Mouse (Mus musculus) kidney, embryonic 16.5 days (tissue): ENCODE results near the gene Irgm2. TPM values are rescaled to one million over a fixed set of nuclear protein-coding genes. Genes with fewer than 3 reads are reported as not detected.
"Not testable (repeated sequence)": the region's sequence is repeated elsewhere in the genome, so short reads cannot be mapped to it uniquely, and the experiment has no call there.

Experiments used
- ATAC-seq: fragments of 200-750 bp; cut with Nextera tagmentation; 2 replicates; pipeline ENCODE4 v1.8.0; 2017; ENCODE audit warnings: moderate TSS enrichment; ENCODE audit not compliant: low FRiP score, low TSS enrichment
- H3K27ac ChIP-seq: fragments of 300-500 bp; sonication (generic); 2 replicates; pipeline ENCODE4 v1.5.1; 2014; ENCODE audit warnings: low read length
- H3K27me3 ChIP-seq: fragments of 300-500 bp; sonication (generic); 2 replicates; pipeline ENCODE4 v1.6.1; 2014; ENCODE audit warnings: low read length, control low read depth, mixed read lengths; ENCODE audit not compliant: insufficient read depth
- H3K36me3 ChIP-seq: fragments of 300-500 bp; sonication (generic); 2 replicates; pipeline ENCODE4 v1.6.1; 2014; ENCODE audit warnings: low read length, control low read depth, mixed read lengths; ENCODE audit not compliant: insufficient read depth
- H3K4me1 ChIP-seq: fragments of 300-500 bp; sonication (generic); 2 replicates; pipeline ENCODE4 v1.6.1; 2014; ENCODE audit warnings: low read length, control low read depth, mixed read lengths; ENCODE audit not compliant: insufficient read depth
- H3K4me2 ChIP-seq: fragments of 300-500 bp; sonication (generic); replicated peaks from 2 replicates; pipeline ENCODE4 v1.6.1; 2014; ENCODE audit warnings: low read depth, low read length
- H3K4me3 ChIP-seq: fragments of 300-500 bp; sonication (generic); 2 replicates; pipeline ENCODE4 v1.5.1; 2014; ENCODE audit warnings: mild to moderate bottlenecking, low read length
- H3K9ac ChIP-seq: fragments of 300-500 bp; sonication (generic); replicated peaks from 2 replicates; pipeline ENCODE4 v1.6.1; 2014; ENCODE audit warnings: low read length
- H3K9me3 ChIP-seq: fragments of 300-500 bp; sonication (generic); 2 replicates; pipeline ENCODE4 v1.6.1; 2016; ENCODE audit warnings: low read length, control low read depth
- WGBS: fragments of 180-500 bp; shearing (Covaris S2); extraction: QIAGEN DNeasy Blood & Tissue Kit; methylation state at CpG from one replicate; pipeline ENCODE4 v1.1.7; 2014; 5-methylcytosine and 5-hydroxymethylcytosine counted together
- polyA plus RNA-seq: library from polyadenylated mRNA; unstranded; fragments of >200 nt; fragmentation: Nextera tagmentation; extraction: Ambion mirVana; gene quantifications from 2 replicates; pipeline ENCODE4 v1.2.1, GENCODE M21; 2015

Gene Irgm2
- polyA plus RNA-seq = 2.6 and 2.7 TPM in 2 replicates

DNA sequence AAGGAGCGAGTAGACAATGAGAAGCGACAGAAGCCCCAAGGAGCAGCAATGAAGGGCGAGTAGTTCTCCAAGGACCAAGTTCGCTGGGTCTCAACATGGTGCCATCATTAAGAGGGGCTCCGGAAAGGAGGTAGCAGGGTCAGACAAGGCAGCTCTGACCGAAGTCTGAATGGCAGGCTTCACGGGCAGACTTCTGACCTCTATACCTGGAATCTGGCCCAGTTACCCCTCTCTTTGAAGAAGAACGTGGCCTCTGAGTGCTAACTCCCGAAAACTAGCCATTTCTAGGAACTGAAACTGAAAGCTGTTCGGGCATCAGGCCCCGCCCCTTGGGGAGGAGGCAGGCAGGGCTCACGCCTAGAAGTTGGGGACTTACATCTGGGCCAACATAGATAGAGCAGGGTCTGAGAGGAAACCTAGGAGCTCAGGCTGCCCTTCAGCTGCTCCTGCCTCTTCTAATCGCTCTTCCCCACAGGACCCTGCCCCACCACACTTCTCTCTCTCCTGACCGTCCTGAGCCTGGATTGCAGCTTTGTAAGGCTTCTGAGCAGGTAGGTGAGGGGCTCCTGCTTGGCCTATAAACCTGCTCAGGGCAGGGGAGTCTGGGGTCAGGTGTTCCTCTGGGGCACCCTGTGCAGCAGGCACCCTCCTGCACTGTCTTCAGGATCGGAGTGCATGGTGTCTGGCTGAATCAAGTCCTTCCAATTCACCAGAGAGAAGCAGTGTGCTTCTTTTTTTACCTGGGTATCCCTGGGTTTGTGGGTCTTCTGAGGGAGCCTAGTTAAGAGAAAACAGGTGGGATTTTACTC, at the start of gene Irgm2, which contains the start of gene Igtp:
TSS of gene Irgm2 (plus strand) at position 390 of the 809 bp plus-strand sequence.
TSS of gene Igtp (plus strand) at position 328 of the 809 bp plus-strand sequence.
- peak within 1 kb of the TSS; percentile 76 for H3K9ac ChIP-seq
- not testable (repeated sequence) for H3K9me3 ChIP-seq, H3K36me3 ChIP-seq, H3K27me3 ChIP-seq, H3K4me1 ChIP-seq
- 6% methylated on average over 14 of the region's 15 CpGs for WGBS
- H3K4me2 ChIP-seq = peak within 1 kb of the TSS; percentile 78
- peak within 1 kb of the TSS; percentile 71 for H3K27ac ChIP-seq
- H3K4me3 ChIP-seq = peak within 1 kb of the TSS; percentile 73
- peak; percentile 89 for ATAC-seq

DNA sequence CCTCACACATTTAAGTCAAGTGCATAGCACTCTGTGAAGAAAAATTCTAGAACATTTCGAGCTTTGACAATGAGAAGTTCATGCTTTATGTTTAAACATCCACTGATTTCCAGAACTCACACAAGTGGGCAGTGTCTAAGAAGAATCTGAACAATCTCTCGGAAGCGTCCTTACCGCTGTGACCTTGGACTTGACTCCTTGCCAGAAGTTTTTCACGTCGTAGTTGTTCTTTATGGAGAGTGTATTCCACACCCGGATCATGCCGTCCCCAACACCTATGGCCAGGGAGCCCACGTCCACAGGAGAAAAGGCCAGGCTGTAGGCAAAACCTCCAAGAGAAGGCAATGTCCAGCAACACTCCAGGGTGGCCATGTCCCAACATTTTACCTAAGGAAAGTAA, 44.0 kb upstream of the Irgm2 start:
- Histone ChIP-seq H3K4me2 (no peak overlapping the region), H3K36me3 (peaks cover 34% of the 10 kb centered on the region)

DNA sequence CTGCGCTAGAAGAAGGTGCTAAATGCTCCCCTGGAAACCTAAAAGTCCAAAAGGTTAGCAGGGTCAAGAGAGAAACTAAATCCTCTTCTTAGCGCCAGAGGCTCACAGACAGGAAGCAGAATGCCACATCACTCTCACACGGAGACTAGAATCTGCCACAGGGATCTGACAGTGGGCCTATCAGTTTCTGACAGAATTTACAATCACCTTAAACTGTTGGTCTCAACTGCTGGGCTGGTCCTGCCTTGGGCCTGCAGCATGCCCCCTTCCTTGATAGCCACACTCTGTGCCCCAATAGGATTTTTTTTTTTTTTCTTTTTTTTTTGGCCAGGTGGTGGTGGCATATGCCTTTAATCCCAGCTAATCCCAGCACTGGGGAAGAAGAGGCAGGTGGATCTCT, 42.5 kb upstream of the Irgm2 start:
- no peak overlapping the region for H3K9ac ChIP-seq
- no peaks in the 10 kb centered on the region for H3K27me3 ChIP-seq
- H3K9me3 ChIP-seq = no peaks in the 10 kb centered on the region
- no peak overlapping the region for H3K4me2 ChIP-seq
- H3K36me3 ChIP-seq = peaks cover 39% of the 10 kb centered on the region
- 68% methylated on average over 3 of the region's 3 CpGs for WGBS
- H3K27ac ChIP-seq = no peak overlapping the region
- H3K4me1 ChIP-seq = no peaks in the 10 kb centered on the region
- no peak for ATAC-seq
- no peak overlapping the region for H3K4me3 ChIP-seq

More for the DNA sequence above, 44.0 kb upstream of the Irgm2 start:
- Histone ChIP-seq H3K4me3 (no peak overlapping the region), H3K9ac (no peak overlapping the region), H3K4me1 (no peaks in the 10 kb centered on the region), H3K27me3 (no peaks in the 10 kb centered on the region), H3K9me3 (no peaks in the 10 kb centered on the region), H3K27ac (no peak overlapping the region)
- WGBS = 90% methylated on average over 9 of the region's 9 CpGs
- ATAC-seq = no peak

DNA sequence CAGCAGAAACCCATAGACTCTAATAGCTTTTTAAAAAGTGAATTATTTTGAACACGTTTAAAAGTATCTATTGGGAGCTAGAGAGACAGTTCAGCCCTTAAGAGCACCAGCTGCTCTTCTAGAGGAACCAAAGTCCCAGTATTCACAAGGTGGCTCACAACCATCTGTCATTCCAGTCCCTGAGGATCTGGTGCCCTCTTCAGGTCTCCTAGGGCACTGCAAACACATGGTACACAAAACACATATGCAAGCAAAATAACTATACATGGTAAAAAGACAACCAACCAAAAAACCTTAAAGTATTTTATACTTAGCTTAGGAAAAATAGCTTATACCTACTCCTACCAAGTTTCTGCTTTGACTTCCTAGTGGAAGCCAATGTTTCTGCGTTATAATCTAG, 34.3 kb upstream of the Irgm2 start:
- 94% methylated on average over 2 of the region's 2 CpGs for WGBS

DNA sequence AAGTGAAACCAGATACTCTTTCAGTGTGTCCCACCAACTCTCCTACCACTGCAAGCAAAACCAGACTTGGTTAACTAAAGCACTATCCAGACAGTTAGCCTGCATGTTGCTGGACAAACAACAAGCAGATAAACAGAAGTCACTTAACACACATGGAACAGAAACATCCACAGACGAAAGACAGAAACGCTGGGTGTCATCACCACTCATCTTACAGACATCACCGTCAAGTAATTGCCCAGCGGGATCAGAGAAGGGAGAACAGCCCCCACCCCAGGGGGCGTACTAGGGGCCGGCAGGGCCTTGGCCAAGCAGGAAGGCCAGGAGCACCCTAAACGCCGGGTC, 31.6 kb upstream of the Irgm2 start:
- H3K27ac ChIP-seq = peak overlapping the region; percentile 75; the same call in 1 of the 2 replicates
- H3K27me3 ChIP-seq = no peaks in the 10 kb centered on the region
- no peaks in the 10 kb centered on the region; the same call in 1 of the 2 replicates for H3K9me3 ChIP-seq
- ATAC-seq = 0 out of 2 replicates have a peak, but pooled peaks have one; percentile 3
- H3K36me3 ChIP-seq = peaks cover 29% of the 10 kb centered on the region
- H3K4me1 ChIP-seq = peaks cover 20% of the 10 kb centered on the region
- peak overlapping the region; percentile 84 for H3K9ac ChIP-seq
- peak overlapping the region; percentile 62 for H3K4me2 ChIP-seq
- under 1% methylated on average over 8 of the region's 8 CpGs for WGBS
- peak overlapping the region; percentile 90 for H3K4me3 ChIP-seq

More for the DNA sequence above, 34.3 kb upstream of the Irgm2 start:
- Histone ChIP-seq H3K36me3 (peaks cover 45% of the 10 kb centered on the region), H3K4me1 (peaks cover 6% of the 10 kb centered on the region; the same call in 1 of the 2 replicates), H3K9ac (no peak overlapping the region), H3K27me3 (no peaks in the 10 kb centered on the region), H3K27ac (no peak overlapping the region), H3K4me3 (no peak overlapping the region), H3K9me3 (no peaks in the 10 kb centered on the region; the same call in 1 of the 2 replicates), H3K4me2 (no peak overlapping the region)
- ATAC-seq = no peak

DNA sequence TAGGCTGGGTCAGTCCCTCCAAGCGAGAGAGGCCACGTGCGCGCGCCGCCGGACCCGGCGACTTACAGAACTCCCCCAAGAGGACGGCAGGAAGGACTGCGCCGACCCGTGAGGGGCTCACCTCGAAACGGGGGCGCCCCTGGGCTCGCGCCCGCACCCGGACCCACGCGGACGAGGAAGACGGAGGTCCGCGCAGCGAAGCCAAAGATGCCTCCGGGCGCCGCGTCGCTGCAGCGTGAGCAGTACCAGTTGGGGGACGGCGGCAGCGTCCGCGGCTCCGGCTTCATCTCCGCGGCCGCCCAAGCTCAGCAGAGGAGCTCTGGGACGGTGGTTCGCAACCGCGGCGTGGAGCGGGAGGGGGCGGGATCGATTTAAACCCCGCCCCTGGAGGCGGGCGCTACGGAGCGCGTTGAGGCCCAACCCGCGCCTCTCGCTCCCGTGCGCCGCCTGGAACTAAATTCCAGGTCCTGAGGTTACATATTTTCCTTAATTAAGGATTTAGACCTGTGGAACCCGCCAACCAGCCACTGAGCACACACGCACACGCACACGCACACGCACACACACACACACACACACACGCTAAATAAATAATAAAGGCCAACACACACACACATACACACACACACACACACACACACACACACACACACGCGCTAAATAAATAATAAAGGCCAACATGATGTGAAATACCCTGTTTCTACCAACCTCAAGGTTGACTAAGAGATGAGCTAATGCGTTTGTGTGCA, 31.1 kb upstream of the Irgm2 start, which contains the start of gene Gemin5:
TSS of gene Gemin5 (minus strand) at position 373 of the 749 bp plus-strand sequence.
- no peaks in the 10 kb centered on the region; the same call in 1 of the 2 replicates for H3K9me3 ChIP-seq
- WGBS = under 1% methylated on average over 69 of the region's 71 CpGs
- peaks cover 21% of the 10 kb centered on the region for H3K4me1 ChIP-seq
- H3K27me3 ChIP-seq = no peaks in the 10 kb centered on the region
- H3K4me2 ChIP-seq = peak within 1 kb of the TSS; percentile 62
- peak within 1 kb of the TSS; percentile 90 for H3K4me3 ChIP-seq
- peaks cover 27% of the 10 kb centered on the region for H3K36me3 ChIP-seq
- H3K9ac ChIP-seq = peak within 1 kb of the TSS; percentile 84
- H3K27ac ChIP-seq = peak within 1 kb of the TSS; percentile 75
- peak; percentile 83 for ATAC-seq

DNA sequence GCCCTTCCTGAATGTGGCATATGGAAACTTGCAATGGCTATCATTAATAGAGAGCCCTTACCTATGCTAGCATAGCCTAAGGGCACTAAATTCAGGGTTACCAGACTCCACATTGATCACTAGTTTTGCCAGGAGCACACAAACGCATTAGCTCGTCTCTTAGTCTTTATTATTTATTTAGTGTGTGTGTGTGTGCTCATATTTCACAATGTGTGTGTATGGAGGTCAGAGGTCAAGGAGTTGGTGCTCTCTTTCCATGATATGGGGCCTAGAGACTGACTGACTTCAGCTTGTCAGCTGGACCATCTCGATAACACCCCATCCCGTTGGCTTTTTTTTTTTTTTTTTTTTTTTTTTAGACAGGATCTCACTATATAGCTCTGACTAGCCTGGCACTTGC, 29.8 kb upstream of the Irgm2 start:
- H3K4me1 ChIP-seq = peaks cover 21% of the 10 kb centered on the region
- ATAC-seq = no peak
- H3K36me3 ChIP-seq = peaks cover 33% of the 10 kb centered on the region
- H3K4me2 ChIP-seq = no peak overlapping the region
- 82% methylated on average over 4 of the region's 4 CpGs for WGBS
- no peak overlapping the region for H3K4me3 ChIP-seq
- H3K9ac ChIP-seq = no peak overlapping the region
- no peaks in the 10 kb centered on the region; the same call in 1 of the 2 replicates for H3K9me3 ChIP-seq
- no peak overlapping the region for H3K27ac ChIP-seq
- H3K27me3 ChIP-seq = no peaks in the 10 kb centered on the region

DNA sequence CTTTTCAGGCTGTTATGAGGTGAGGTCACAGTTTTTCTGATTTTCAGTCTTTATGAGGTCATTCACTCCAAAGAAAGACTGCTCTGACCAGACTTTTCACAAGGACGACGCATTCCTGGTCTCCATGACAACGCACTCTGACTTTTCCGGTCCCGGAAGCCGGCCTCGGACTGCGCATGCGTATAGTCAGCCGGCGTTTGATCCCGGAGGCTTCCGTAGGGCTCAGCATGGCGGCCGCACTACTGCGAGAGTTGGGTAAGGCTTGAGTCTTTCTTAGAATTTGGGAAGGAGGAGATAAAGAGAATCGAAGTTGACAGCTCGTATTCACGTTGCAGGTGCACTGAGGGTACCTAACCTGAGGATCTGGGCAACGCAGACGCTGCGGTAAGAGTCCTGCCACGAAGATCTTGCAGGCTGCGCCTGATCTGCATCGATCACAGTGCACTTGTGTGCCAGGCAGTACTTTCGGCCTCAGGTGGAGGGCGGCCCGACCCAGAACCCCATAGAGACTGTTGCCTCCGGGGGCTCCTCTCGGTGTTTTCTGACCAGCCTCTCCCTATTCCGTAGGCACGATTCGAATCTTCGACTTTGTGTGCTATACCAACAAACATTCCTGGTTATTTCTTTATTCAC, 27.8 kb upstream of the Irgm2 start, which contains the start of gene Mrpl22:
TSS of gene Mrpl22 (plus strand) at position 203 of the 633 bp plus-strand sequence.
- no peaks in the 10 kb centered on the region for H3K9me3 ChIP-seq
- H3K36me3 ChIP-seq = peaks cover 35% of the 10 kb centered on the region
- H3K4me2 ChIP-seq = peak within 1 kb of the TSS; percentile 89
- H3K27me3 ChIP-seq = no peaks in the 10 kb centered on the region
- peak within 1 kb of the TSS; percentile 89 for H3K9ac ChIP-seq
- H3K4me3 ChIP-seq = peak within 1 kb of the TSS; percentile 70
- peak; percentile 76 for ATAC-seq
- H3K4me1 ChIP-seq = peaks cover 21% of the 10 kb centered on the region
- H3K27ac ChIP-seq = peak within 1 kb of the TSS; percentile 46; the same call in 1 of the 2 replicates
- WGBS = under 1% methylated on average over 34 of the region's 34 CpGs

DNA sequence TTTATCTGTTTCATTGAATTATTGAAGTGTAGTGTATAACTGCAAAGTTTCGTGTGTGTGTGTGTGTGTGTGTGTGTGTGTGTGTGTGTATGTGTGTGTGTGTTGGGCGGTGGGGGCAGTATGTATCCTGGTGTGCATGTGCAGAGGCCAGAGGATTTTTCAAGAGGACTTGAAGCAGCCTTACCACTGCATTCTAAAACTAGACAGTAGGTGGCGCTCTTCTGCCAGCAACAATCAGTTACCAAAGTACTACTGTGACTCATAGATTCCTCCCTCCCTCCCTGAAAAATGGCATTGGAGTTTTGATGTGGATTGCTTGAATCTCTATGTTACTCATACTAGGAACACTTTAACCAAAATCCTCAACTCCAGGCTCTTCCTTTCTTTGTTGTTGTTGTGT, 19.9 kb upstream of the Irgm2 start:
- no peaks in the 10 kb centered on the region for H3K27me3 ChIP-seq
- H3K36me3 ChIP-seq = peaks cover 30% of the 10 kb centered on the region
- no peaks in the 10 kb centered on the region for H3K4me1 ChIP-seq
- no peak overlapping the region for H3K4me2 ChIP-seq
- WGBS = 36% methylated on average over 3 of the region's 3 CpGs
- no peaks in the 10 kb centered on the region for H3K9me3 ChIP-seq
- ATAC-seq = peak; percentile 57; the same call in 1 of the 2 replicates
- H3K4me3 ChIP-seq = no peak overlapping the region
- H3K9ac ChIP-seq = no peak overlapping the region
- no peak overlapping the region for H3K27ac ChIP-seq
